Mouse (Mus musculus) hindbrain, embryonic 11.5 days (tissue): ENCODE data around the gene Lrguk. TPM values are rescaled to one million over a fixed set of nuclear protein-coding genes. Genes with fewer than 3 reads are reported as not detected.

Experiments
- ATAC-seq: fragments of 200-750 bp; cut with Nextera tagmentation; 2 replicates; pipeline ENCODE4 v1.8.0; 2017; ENCODE audit warnings: mild to moderate bottlenecking, moderate TSS enrichment, moderate library complexity; ENCODE audit not compliant: low FRiP score
- DNase-seq: peaks from one replicate; pipeline ENCODE4 v3.0.0-alpha.2; 2015; ENCODE audit warnings: low spot score
- H3K27ac ChIP-seq: fragments of 300-500 bp; sonication (generic); 2 replicates; pipeline ENCODE4 v1.5.1; 2014; ENCODE audit warnings: mild to moderate bottlenecking, low read depth, low read length
- H3K27me3 ChIP-seq: fragments of 300-500 bp; sonication (generic); 2 replicates; pipeline ENCODE4 v1.6.1; 2014; ENCODE audit warnings: mild to moderate bottlenecking, low read length, moderate library complexity, mixed read lengths; ENCODE audit not compliant: control insufficient read depth, insufficient read depth
- H3K36me3 ChIP-seq: fragments of 300-500 bp; sonication (generic); 2 replicates; pipeline ENCODE4 v1.6.1; 2014; ENCODE audit warnings: mild to moderate bottlenecking, low read length, moderate library complexity, mixed read lengths; ENCODE audit not compliant: control insufficient read depth, insufficient read depth
- H3K4me1 ChIP-seq: fragments of 300-500 bp; sonication (generic); replicated peaks from 2 replicates; pipeline ENCODE4 v1.6.1; 2014; ENCODE audit warnings: low read length, mixed read lengths; ENCODE audit not compliant: control insufficient read depth, insufficient read depth
- H3K4me2 ChIP-seq: fragments of 300-500 bp; sonication (generic); replicated peaks from 2 replicates; pipeline ENCODE4 v1.6.1; 2014; ENCODE audit warnings: mild to moderate bottlenecking, low read depth, low read length
- H3K4me3 ChIP-seq: fragments of 300-500 bp; sonication (generic); 2 replicates; pipeline ENCODE4 v1.5.1; 2014; ENCODE audit warnings: low read depth, low read length
- H3K9ac ChIP-seq: fragments of 300-500 bp; sonication (generic); 2 replicates; pipeline ENCODE4 v1.6.1; 2014; ENCODE audit warnings: low read depth, low read length
- H3K9me3 ChIP-seq: fragments of 300-500 bp; sonication (generic); 2 replicates; pipeline ENCODE4 v1.6.1; 2016; ENCODE audit warnings: low read length; ENCODE audit not compliant: control insufficient read depth
- WGBS: fragments of 180-500 bp; shearing (Covaris S2); extraction: QIAGEN DNeasy Blood & Tissue Kit; methylation state at CpG from one replicate; pipeline ENCODE4 v1.1.7; 2014; 5-methylcytosine and 5-hydroxymethylcytosine counted together
- polyA plus RNA-seq: library from polyadenylated mRNA; unstranded; fragments of >200 nt; fragmentation: Nextera tagmentation; extraction: Ambion mirVana; gene quantifications from 2 replicates; pipeline ENCODE4 v1.2.1, GENCODE M21; 2014

The Lrguk gene
- polyA plus RNA-seq, 1 experiment from 2014 or later: 1.9 TPM

- DNase-seq (peak; percentile 4), ATAC-seq (no peak)
- H3K4me3 ChIP-seq: no peak overlapping the region
- no peaks in the 10 kb centered on the region for H3K27me3 ChIP-seq
- H3K4me2 ChIP-seq: no peak overlapping the region
- 41% methylated on average over 10 of the region's 10 CpGs for WGBS
- H3K4me1 ChIP-seq: no peaks in the 10 kb centered on the region
- no peaks in the 10 kb centered on the region for H3K9me3 ChIP-seq
- no peak overlapping the region for H3K9ac ChIP-seq
- no peaks in the 10 kb centered on the region for H3K36me3 ChIP-seq
- no peak overlapping the region for H3K27ac ChIP-seq
These were observed 81.3 kb downstream of the Lrguk start for GRCm38 (mm10) chr6:34110571-34110970.

GRCm38 (mm10) chr6:34111406-34111805, 82.2 kb downstream of the Lrguk start:
- no peak overlapping the region for H3K9ac ChIP-seq
- DNase-seq (no peak), ATAC-seq (no peak)
- no peak overlapping the region for H3K4me2 ChIP-seq
- H3K27ac ChIP-seq: no peak overlapping the region
- H3K4me1 ChIP-seq: no peaks in the 10 kb centered on the region
- no peaks in the 10 kb centered on the region for H3K27me3 ChIP-seq
- no peaks in the 10 kb centered on the region for H3K9me3 ChIP-seq
- H3K4me3 ChIP-seq: no peak overlapping the region
- H3K36me3 ChIP-seq: no peaks in the 10 kb centered on the region
- 81% methylated on average over 6 of the region's 6 CpGs for WGBS

- DNase-seq (no peak), ATAC-seq (no peak)
- Histone ChIP-seq H3K9ac (no peak overlapping the region), H3K9me3 (no peaks in the 10 kb centered on the region), H3K36me3 (no peaks in the 10 kb centered on the region), H3K4me3 (no peak overlapping the region), H3K4me1 (no peaks in the 10 kb centered on the region), H3K27me3 (no peaks in the 10 kb centered on the region), H3K27ac (no peak overlapping the region), H3K4me2 (no peak overlapping the region)
- 95% methylated on average over 7 of the region's 7 CpGs for WGBS
These were observed 87.7 kb downstream of the Lrguk start for GRCm38 (mm10) chr6:34116838-34117478.

GRCm38 (mm10) chr6:34124401-34124800, 95.2 kb downstream of the Lrguk start:
- no peaks in the 10 kb centered on the region for H3K27me3 ChIP-seq
- H3K4me3 ChIP-seq: no peak overlapping the region
- no peaks in the 10 kb centered on the region for H3K9me3 ChIP-seq
- no peak overlapping the region for H3K4me2 ChIP-seq
- H3K36me3 ChIP-seq: no peaks in the 10 kb centered on the region
- no peak for DNase-seq
- 96% methylated on average over 2 of the region's 2 CpGs for WGBS
- no peaks in the 10 kb centered on the region for H3K4me1 ChIP-seq
- H3K27ac ChIP-seq: no peak overlapping the region
- no peak overlapping the region for H3K9ac ChIP-seq
- no peak for ATAC-seq

- WGBS: 79% methylated on average over 2 of the region's 2 CpGs
- DNase-seq: no peak
- Histone ChIP-seq H3K36me3 (no peaks in the 10 kb centered on the region), H3K9me3 (no peaks in the 10 kb centered on the region), H3K27ac (no peak overlapping the region), H3K9ac (no peak overlapping the region), H3K4me1 (no peaks in the 10 kb centered on the region), H3K27me3 (no peaks in the 10 kb centered on the region), H3K4me2 (no peak overlapping the region), H3K4me3 (no peak overlapping the region)
- ATAC-seq: no peak
These were observed 100.0 kb downstream of the Lrguk start for GRCm38 (mm10) chr6:34129261-34129660.

GRCm38 (mm10) chr6:34132391-34132790, 103.1 kb downstream of the Lrguk start:
- H3K36me3 ChIP-seq: no peaks in the 10 kb centered on the region
- no peaks in the 10 kb centered on the region for H3K9me3 ChIP-seq
- no peaks in the 10 kb centered on the region for H3K4me1 ChIP-seq
- H3K9ac ChIP-seq: no peak overlapping the region
- WGBS: 84% methylated on average over 9 of the region's 9 CpGs
- no peak for ATAC-seq
- no peaks in the 10 kb centered on the region for H3K27me3 ChIP-seq
- H3K4me3 ChIP-seq: no peak overlapping the region
- H3K27ac ChIP-seq: no peak overlapping the region
- DNase-seq: no peak
- H3K4me2 ChIP-seq: no peak overlapping the region

GRCm38 (mm10) chr6:34138366-34138765, 109.1 kb downstream of the Lrguk start:
- no peaks in the 10 kb centered on the region for H3K9me3 ChIP-seq
- no peak for ATAC-seq
- H3K4me1 ChIP-seq: no peaks in the 10 kb centered on the region
- H3K4me2 ChIP-seq: no peak overlapping the region
- H3K27ac ChIP-seq: no peak overlapping the region
- no peak overlapping the region for H3K9ac ChIP-seq
- no peak for DNase-seq
- no peaks in the 10 kb centered on the region for H3K27me3 ChIP-seq
- WGBS: 91% methylated on average over 3 of the region's 3 CpGs
- H3K36me3 ChIP-seq: no peaks in the 10 kb centered on the region
- no peak overlapping the region for H3K4me3 ChIP-seq

- no peaks in the 10 kb centered on the region for H3K36me3 ChIP-seq
- H3K4me3 ChIP-seq: no peak overlapping the region
- no peak overlapping the region for H3K27ac ChIP-seq
- WGBS: 80% methylated on average over 11 of the region's 11 CpGs
- no peaks in the 10 kb centered on the region for H3K9me3 ChIP-seq
- H3K4me1 ChIP-seq: no peaks in the 10 kb centered on the region
- H3K4me2 ChIP-seq: no peak overlapping the region
- no peak for DNase-seq
- no peak overlapping the region for H3K9ac ChIP-seq
- no peaks in the 10 kb centered on the region for H3K27me3 ChIP-seq
- no peak for ATAC-seq
These were observed 113.7 kb downstream of the Lrguk start for GRCm38 (mm10) chr6:34142931-34143330.

GRCm38 (mm10) chr6:34146042-34146441, 116.8 kb downstream of the Lrguk start:
- H3K4me1 ChIP-seq: no peaks in the 10 kb centered on the region
- 68% methylated on average over 6 of the region's 6 CpGs for WGBS
- ATAC-seq (no peak), DNase-seq (no peak)
- H3K27me3 ChIP-seq: no peaks in the 10 kb centered on the region
- H3K4me3 ChIP-seq: no peak overlapping the region
- H3K4me2 ChIP-seq: no peak overlapping the region
- no peak overlapping the region for H3K9ac ChIP-seq
- H3K36me3 ChIP-seq: no peaks in the 10 kb centered on the region
- no peaks in the 10 kb centered on the region for H3K9me3 ChIP-seq
- no peak overlapping the region for H3K27ac ChIP-seq
